Mouse (Mus musculus): ENCODE measurements around the gene Xylt1.

Xylt1 gene

DNA sequence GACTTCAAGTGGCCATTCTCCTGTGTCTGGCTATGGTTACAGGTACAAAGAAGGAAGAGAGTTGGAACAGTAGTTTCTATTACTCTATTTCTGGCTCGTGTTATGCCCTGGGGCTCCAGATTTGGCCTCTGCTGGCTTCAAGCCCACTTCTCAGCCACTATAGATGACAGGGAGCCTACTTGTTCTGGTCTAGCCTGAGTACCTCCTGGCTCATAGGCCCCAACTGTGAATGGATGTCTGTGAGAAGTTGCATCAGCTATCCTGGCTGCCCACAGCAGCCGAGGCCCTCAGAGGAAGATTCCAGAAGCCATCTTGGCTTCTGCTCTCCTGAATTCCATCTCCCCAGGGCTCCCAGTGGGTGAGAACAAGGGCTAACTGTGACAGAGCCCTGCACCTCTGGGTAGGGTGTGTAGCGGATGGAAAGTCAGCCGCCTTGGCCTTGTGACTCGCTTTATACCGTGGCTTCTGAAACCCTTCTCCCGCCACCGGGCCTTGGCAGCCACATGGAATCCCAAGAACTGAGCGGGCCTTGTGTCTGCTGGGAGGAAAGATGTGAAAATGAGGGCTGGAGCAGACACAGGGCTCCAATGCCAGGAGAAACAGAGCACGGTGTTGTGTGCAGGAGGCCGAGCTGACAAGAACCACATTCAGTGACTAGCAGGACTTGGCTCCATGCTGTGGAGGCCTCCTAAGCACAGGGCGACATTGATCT is 55.1 kb downstream of the Xylt1 start:
- peak in 1 of 2 experiments; percentile 16 for DNase-seq

DNA sequence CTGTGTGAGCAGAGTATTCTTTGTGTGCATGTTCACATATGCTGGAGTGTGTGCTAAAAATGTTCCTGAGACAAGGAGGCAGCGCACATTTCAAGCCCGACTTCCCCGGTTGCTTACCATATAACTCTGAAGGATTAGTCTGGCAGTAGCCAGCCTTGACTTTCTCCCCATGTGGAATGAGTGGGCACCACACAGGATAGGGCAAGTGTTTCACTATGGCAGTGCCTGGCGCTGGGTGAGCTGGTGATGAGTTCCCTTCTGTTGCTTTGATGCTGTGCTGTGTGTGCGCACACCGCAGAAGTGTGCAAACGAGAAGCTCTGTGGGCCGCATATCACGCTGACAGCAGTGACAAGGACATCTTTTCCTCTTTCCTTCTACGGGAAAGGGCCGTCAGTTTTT is 56.1 kb downstream of the Xylt1 start:
- no peak for DNase-seq

DNA sequence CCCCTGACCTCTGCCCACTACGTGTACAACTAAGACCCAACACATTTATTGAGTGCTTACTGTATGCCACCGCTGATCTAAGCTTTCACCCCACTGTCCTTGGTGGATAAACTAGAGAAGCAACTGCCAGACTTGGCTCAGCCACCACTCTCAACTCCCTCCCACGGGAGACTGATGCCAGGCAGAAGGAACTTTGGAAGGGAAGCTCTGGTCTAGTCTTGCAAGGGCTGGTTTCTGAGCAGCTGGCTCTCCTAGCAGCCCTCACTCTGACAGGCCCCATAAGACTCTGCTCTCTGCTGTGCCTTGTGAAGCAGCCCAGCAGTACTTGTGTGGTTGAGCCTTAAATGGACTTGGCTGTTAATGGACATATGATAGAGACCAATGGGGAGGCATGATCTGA is 60.2 kb downstream of the Xylt1 start:
- DNase-seq: no peak

DNA sequence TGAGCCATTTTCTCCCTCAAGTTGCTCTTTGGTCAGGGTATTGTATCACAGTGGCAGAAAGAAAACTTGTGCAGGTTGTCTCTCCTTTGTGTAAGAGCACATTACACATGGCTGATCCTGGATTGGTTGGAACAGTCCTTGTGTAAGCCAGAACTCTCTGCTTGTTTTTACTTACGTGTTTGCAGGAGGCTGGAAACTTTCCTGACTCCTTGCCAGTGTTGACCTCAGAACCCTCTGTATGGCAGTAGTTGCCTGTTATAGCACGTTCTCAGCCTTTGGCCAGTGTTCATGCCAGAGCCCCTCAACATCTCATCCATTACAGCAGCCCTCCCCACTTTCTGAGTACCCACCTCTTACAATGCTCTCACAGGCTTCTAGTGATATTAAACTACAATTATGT is 61.9 kb downstream of the Xylt1 start:
- DNase-seq: no peak

DNA sequence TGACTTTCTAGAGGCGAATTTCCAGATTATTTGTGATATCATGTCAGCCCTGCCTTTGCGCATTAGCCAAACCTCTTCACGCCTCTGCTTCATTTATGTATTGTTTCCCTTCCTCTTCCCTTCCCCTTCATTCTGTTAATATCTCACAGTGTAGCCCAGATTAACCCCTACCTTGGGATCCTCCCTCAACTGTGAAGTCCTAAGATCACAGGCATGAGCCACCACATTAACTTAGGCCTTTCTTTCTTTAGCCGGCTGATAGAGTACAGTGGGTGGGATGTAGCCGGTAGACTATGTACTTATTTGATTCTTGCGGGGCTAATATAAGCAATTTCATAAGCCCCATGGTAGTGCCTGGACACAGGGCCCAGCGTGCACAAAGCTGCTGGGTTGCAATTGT is 62.4 kb downstream of the Xylt1 start:
- no peak for DNase-seq

DNA sequence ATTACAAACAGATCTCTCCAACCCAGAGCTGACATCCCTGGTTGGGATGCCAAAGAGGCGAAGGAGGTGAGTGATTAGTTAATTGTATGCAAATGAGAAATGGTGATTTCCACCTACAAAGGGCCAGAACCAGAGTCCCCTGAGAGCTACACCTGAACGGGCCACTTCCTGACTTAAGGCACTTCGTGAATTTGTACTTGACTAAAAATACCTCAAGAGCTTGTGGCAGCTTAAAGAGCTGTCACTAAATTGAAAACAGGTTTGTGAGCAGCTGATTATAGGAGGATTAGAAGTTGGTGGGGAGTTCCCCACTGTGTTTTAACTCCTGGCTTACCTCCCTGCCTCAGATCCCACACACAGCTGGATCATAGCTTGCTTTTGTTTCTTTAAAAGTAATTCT is 64.7 kb downstream of the Xylt1 start:
- DNase-seq: no peak

DNA sequence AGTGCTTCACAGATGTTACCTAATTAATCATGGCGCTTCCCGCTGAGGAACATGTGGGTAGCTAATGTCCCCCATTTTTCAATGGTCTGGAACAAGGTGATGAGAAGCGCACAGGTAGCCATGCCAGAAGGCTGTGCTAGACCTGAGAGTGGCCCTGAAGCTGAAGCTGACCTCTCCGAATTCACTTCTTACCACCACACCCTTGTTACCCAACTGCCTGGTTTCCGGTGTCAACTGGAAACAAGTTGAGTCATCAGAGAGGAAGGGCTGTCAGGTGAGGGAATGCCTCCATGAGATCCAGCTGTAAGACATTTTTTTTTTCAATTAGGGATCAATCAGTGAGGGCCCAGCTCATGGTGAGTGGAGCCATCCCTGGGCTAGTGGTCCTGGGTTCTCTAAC is 68.8 kb downstream of the Xylt1 start:
- DNase-seq: no peak

DNA sequence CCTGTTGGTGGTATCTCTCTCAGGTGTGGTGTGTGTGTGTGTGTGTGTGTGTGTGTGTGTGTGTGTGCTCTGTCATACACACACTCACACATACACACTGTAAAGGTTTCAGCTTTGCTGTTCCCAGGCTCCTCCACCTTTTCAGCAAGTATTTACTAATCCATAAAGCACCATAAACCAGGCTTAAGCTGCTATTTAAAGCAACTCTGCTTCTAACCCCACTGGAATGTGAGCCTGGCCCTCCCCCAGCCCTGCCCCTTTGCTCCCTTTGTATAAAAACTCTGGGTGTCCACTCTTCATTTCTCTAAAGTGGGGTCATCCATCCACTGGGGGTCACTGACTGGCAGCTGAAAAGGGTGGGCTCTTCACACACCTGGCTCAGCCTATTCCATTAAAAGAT is 70.4 kb downstream of the Xylt1 start:
- DNase-seq: no peak

DNA sequence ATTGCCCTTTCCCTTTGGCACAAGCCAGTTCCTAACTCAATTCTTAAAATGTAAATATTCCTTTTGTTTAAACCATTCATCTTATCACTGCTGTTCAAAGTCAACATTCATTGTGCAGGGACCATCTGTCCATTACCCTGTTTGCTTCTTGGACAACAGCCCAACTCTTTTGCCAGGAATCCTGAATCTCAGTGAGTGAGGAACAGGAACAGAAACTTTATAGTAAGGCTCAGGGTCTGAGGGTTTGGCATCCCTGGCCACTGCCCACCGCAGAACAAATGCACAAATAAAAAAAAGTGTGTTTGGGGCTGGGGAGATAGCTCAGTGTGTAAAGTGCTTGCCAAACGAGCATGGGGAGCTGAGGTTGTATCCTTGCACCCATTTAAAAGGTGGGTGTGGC is 71.5 kb downstream of the Xylt1 start:
- DNase-seq: no peak

DNA sequence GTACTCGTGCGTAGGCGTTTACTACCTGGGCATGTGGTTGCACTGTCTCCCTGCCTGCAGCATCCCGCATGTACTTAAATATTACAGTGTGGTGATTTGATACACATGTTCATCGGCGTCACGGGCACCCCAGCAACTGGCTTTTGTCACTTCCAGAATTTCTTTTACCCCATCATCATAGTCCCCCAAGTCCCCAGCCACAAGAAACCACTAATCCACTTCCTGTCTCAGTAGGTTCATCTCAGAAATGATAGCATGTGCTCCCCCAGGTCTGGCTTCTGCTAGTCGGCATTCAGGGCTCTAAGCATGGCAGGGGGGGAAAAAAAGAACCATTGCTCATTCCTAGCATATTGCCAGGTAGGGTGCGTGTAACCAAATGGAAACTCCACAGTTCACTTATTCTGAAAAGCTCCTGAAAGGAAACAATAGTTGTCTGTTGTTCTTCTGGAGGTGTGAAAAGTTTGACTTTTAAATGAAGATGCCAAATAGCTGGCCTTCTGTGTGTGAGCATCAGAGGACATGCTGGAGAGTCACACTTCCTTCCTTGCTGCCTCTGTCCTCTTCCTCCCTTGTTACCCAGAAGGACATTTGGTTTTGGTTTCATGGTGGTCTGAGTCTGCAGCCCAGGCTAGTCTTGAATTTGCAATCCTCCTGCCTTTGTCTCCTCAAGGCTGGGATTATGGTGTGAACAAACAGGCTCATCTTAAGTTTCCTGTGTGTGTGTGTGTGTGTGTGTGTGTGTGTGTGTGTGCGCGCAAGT is 74.2 kb downstream of the Xylt1 start:
- no peak for DNase-seq

DNA sequence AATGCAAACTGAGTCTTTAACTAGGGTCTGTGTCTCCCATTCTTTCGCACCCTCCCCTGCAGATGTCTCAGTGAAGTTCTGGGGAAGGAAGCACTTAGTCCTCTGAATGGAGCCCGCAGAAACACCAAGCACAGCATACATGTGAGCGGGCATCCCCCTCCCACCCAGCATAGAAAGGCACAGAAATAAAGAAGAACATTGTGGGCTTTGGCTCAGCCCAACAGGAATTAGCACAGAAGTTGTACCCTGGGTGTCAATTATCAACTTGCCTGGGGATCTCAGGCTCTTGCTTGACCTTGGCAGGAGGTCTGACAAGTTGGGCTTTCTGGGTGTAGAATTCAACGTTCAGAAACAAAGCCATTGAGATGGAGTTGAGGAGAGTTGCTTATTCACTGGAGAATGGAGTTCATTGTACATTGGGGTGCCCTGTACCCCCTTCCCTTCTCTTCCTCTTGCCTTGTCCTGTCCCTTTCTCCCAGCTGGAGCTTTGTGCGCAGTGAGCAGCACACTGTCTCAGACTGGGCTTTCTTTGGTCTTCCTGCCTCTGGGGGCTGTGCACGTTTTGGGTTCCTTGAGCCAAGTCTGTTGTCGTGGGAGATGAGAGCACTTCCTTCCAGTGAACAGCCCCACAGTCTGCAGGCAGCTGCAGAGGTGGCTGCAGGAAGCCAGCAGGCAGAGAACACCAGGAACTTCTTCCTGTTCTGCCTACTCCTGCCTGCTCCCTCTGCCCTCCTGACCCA is 81.6 kb downstream of the Xylt1 start:
- no peak for DNase-seq

DNA sequence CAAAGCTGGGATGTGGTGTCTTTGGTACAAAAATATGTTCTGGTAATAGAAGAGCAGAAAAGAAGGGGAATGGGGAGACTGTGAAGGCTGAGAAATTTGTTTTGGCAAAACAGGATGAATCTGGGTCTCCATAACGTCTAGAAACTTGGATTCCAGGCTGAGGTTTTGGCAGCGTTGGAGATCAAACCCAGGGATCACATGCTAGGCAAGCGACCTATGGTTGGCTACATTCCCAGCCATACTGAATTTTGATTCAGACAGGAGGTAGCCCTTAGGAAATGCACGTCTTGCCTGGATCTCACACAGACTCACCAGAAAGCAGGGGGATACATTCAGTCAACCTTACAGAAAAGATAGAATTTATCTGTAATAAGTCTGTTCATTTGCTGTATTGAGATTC is 84.2 kb downstream of the Xylt1 start:
- DNase-seq: no peak

DNA sequence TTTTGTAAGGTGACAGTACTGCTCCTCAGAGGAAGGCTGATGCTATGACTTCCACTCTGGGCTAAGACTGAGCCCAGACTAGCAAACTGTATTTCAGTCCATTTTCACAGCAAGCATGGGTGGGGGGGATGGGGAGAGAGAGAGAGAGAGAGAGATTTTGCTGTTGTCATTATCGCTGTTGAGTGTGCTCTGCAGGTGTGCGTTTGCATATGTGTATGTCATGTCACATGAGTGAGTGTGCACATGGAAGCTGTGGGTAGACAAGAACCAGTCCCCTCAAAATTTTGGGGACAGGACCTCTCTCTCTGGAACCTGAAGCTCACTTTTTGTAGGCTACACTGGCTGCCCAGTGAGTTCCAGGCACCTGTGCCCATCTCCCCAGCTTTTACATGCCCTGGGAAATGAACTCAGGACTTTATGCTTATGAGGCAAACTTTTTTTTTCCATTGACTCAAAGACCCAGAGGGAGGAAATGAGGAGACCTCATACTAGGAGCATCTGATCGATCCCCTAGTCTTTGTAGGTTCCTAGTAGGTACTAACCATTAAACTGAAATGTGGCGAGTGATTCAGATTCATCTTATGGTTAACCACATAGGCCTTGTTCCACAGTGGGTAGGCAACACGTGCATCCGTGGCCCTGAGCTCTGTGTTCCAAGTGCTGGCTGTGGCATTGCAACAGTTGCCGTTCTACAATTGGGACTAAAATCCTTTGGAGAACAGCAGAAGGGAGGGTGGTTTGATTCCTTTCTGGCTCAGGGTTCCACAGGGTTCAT is 85.4 kb downstream of the Xylt1 start:
- DNase-seq: no peak

DNA sequence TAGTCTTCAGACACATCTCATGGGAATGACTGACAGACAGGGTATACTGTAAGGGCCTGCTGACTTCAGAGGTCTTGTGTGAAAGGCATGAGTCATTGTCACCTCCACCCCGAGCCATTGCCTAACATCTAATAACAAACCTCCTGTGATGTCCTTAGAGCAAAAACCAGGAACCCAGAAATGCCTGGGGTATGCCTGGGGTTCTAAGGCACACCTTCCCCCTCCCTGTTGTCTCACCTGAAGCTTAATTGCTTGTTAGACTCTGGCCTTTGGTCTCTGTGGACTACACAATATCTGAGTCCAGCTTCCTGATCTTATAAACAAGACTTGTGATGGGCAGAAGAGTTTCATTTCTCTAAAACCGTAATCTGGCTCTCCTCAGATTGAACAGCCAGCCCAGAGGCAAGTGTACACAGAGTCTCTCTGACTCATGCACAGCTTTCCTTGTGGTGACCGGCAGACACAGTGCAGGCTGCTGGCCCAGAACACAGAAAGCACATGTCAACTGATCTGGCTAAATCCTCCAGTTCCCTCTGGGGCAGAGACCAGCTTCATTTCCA is 89.5 kb downstream of the Xylt1 start:
- DNase-seq: no peak

DNA sequence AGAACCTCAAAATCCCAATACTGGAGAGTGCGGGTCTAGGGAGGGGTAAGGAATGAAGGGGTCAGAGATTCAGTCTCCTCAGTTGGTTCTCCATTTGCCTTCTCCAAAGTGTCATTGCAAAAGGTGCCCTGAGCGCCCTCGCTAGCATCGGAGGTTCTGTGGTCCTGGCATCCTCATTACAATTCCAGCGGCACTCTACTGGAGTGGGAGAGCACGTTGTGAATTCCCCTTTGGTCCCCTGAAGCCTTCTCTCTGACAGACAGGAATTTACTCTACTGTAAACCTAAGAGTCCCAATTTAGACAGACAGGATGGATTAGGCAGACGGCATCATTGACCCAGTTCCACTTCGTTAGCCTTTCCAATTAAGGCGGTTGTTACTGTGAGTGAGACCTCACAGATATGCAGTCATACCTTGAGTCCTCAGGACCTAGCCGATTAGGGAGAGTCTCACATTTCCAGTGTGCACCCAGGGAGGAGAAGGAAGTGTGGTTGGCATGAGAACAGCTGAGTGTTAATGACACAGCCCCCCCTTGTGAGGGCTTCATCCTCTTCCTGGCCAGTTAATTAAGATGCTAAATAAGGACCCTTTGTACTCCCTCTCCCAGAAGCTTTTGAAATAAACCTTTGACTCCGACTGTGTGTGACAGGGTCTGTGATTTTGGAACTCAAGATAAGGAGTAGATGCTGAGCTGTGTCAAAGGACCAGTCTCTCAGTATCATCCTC is 91.4 kb downstream of the Xylt1 start:
- DNase-seq: no peak

DNA sequence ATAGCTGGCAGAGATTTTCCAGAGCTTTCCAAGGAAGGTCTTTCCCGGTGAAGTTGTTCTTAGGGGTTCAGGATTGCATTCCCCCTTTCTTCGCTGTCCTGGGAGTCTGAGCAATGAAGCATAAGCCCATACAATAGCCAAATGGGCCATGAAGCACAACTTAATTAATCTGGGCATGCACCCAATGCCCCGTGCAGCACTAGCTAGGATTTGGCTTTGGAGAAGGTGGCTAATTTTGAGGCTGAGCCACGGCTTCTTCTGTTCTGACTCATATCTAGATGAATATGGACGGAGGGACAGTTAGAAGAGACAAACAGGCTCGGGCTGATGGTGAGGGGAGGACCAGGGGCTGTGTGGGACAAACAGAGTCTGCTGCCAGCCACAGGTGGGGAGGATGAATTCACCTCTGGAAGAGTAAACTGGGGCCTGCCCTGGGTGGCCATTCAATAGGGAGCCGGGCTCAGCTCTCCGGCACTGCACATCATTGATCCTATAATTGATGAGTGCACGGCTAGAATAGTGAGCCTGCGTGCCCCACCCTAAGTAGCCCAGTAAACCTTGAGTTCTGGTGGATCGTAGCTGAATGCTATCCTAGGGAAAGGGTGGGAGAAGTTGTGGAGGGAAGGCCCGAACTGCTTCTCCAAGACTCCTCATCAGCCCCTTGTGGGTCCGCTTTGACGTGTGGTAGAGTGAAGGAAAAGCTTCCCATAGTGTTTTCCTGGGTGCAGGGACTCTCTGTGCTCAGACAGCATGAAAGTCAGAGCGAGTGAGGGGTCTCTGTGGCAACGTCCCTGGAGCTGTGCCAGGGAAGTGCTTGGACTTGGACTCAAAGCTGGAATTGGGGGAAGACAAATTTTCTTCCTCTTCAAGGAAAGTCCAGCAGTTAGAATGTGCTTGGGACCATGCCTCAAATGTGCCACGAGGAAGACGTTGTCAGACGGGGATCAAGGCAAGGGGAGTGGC is 92.3 kb downstream of the Xylt1 start:
- peak; percentile 26 to 28 for DNase-seq

DNA sequence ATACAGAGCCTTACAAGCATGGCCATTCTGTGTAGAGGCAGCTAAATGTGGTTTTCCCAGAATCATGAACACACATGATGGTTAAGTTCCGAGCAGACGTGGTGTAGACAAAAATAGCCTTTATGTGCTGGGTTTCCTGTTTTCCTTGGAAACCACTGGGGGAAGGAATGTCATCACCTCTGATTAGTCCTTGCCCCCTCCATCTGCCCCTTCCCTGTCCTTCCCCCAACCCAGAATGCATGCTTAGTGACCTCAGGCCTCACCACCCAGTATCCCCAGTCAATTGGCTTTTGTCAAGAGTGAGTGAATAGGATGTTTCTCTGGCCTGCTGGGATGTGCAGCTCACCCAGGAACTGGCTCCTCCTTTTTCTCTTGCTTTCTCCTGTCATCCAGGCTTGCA is 93.5 kb downstream of the Xylt1 start:
- no peak for DNase-seq

DNA sequence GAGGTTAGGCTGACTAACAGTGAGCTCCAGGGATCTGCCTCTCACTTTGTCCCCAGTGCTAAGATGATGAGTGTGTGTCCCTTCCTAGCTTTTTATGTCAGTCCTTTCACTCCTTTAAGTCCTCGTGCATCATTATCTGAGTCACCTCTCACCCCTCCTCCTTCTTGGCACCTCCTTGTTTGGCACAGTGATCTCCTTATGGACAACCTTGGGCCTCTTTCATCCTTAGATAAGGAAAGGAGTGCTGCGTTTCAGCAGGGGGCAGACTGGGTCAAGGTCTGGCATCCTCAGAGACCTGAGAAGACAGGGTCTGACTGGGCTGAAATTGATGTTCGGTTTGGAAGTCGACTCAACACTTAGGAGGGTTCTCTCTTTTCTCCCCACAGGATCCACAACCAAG is 94.3 kb downstream of the Xylt1 start:
- DNase-seq: no peak

DNA sequence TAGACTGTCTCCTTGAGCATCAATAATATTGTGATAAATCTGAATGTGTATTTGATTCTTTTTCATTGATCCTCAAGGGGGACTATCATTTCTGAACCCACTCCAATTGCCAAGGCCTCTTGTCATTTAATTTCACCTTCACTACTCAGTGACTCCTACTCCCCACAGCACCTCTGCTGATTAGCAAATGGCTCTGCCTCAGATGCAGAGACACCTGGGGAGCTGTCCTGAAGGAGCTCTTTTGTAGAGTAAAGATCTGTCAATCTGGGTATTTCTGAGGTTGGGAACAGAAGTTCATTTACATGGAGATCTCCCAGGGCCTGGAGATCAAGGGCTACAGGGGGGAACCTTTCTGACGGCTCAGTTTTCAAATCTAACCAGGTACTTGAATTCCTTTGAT is 98.2 kb downstream of the Xylt1 start:
- no peak for DNase-seq

DNA sequence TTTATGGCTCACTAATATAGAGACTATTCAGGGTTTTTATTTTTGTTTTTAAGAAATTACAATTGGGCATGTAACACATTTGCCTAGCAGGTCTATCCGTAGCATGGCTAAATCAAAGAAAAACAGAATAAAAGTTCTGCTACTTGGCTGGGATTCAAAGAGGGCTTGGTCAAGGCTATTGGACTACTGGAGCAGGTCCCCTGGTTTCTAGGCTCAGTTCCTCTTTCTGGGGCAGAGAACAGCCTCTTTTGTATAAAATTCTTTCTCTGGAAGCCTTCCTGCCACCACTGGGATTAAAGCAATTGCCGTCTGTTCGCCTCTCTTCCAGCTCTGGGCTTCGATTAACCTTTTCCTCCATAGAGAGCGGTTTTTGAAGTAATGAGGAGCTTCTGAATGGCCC is 100.1 kb downstream of the Xylt1 start:
- no peak for DNase-seq

DNA sequence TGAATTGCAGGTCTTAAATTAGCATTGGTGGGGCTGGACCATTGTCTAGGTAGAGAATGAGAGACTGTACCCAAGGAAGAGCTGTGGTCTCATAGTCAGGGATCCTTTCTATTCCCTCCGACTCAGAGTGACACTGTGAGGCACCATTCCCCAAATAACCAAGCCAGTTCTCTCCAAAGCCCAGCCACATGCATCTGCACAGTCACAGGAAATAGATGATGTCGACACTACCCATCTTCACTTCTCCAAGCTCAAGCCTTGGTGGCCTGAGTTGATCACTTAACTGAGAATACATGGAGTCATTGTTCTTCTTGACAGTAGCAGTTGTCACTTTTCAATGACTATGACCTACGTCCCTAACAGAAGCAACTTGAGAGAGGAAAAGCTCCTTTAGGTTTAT is 100.6 kb downstream of the Xylt1 start:
- DNase-seq: no peak

Measured in cerebellum, postnatal 36 days (tissue).